Mouse (Mus musculus) ES-CJ7 (cell line): ENCODE measurements around the gene Tnnc2.

Experiments used
- DNase-seq: peaks from one replicate; pipeline ENCODE4 v3.0.0; 2011; ENCODE audit warnings: low read depth, low spot score

The Tnnc2 gene

GRCm38 (mm10) chr2:164773229-164773988, 6.4 kb downstream of the Tnnc2 start:
- DNase-seq, result no peak

GRCm38 (mm10) chr2:164771123-164771522, 8.6 kb downstream of the Tnnc2 start:
- DNase-seq, result no peak

- DNase-seq, result no peak
Measured at GRCm38 (mm10) chr2:164770279-164770678, 9.5 kb downstream of the Tnnc2 start.

GRCm38 (mm10) chr2:164769258-164770037, 10.3 kb downstream of the Tnnc2 start, which contains the start of gene Ube2c:
TSS of gene Ube2c (plus strand) at chr2:164769898.
- peak; percentile 99 for DNase-seq

GRCm38 (mm10) chr2:164767812-164768540, 11.8 kb downstream of the Tnnc2 start:
- DNase-seq, result no peak

- DNase-seq, result no peak
Measured at GRCm38 (mm10) chr2:164765841-164766240, 13.9 kb downstream of the Tnnc2 start.

- DNase-seq, result no peak
Measured at GRCm38 (mm10) chr2:164762593-164762992, 17.2 kb downstream of the Tnnc2 start.

GRCm38 (mm10) chr2:164761971-164762370, 17.8 kb downstream of the Tnnc2 start:
- no peak for DNase-seq

- DNase-seq, result peak; percentile 45
Measured at GRCm38 (mm10) chr2:164761502-164761901, 18.3 kb downstream of the Tnnc2 start.

- DNase-seq, result no peak
Measured at GRCm38 (mm10) chr2:164760059-164760833, 19.5 kb downstream of the Tnnc2 start.

- no peak for DNase-seq
Measured at GRCm38 (mm10) chr2:164758692-164759091, 21.1 kb downstream of the Tnnc2 start.

GRCm38 (mm10) chr2:164757841-164758240, 21.9 kb downstream of the Tnnc2 start:
- DNase-seq, result no peak

- DNase-seq, result no peak
Measured at GRCm38 (mm10) chr2:164754800-164755199, 25.0 kb downstream of the Tnnc2 start.

GRCm38 (mm10) chr2:164754105-164754504, 25.7 kb downstream of the Tnnc2 start:
- DNase-seq, result no peak

GRCm38 (mm10) chr2:164752454-164752853, 27.3 kb downstream of the Tnnc2 start:
- no peak for DNase-seq

GRCm38 (mm10) chr2:164748991-164749390, 30.8 kb downstream of the Tnnc2 start:
- DNase-seq, result no peak

GRCm38 (mm10) chr2:164748191-164748590, 31.6 kb downstream of the Tnnc2 start:
- no peak for DNase-seq

- DNase-seq, result no peak
Measured at GRCm38 (mm10) chr2:164746693-164747092, 33.1 kb downstream of the Tnnc2 start.

GRCm38 (mm10) chr2:164745843-164746479, 33.8 kb downstream of the Tnnc2 start, which contains the start of the genes Wfdc3 and Dnttip1:
TSS of gene Wfdc3 (minus strand) at chr2:164745931.
TSS of gene Dnttip1 (plus strand) at chr2:164745983.
- peak; percentile 90 for DNase-seq

GRCm38 (mm10) chr2:164744987-164745386, 34.8 kb downstream of the Tnnc2 start:
- no peak for DNase-seq

GRCm38 (mm10) chr2:164739876-164740275, 39.9 kb downstream of the Tnnc2 start:
- no peak for DNase-seq
